Mouse (Mus musculus): ENCODE results near the gene Nid1.

GRCm38 (mm10) chr13:13530913-13531312, 93.6 kb downstream of the Nid1 start:
- TF ChIP-seq POLR2A (IDR thresholded peaks at IDR 0.05; ENCODE audit: extremely low read depth, insufficient read depth, low read length) (no peak), CTCF (IDR thresholded peaks at IDR 0.05; ENCODE audit: extremely low read depth, insufficient read depth, low read length) (no peak)
